Mouse (Mus musculus): ENCODE results near the gene Ezr. TPM values are rescaled to one million over a fixed set of nuclear protein-coding genes. Genes with fewer than 3 reads are reported as not detected.

The Ezr gene
- total RNA-seq, 2 experiments from 2014 or later: 1.5 to 1.9 TPM

- Histone ChIP-seq H3K27ac (peak overlapping the region; percentile 88), H3K4me3 (peak overlapping the region; percentile 100)
- intact Hi-C loops (cut with DNase I): loop anchor here (5.0 kb wide), 1 partner anchor 44 kb away; no protein-coding TSS in a partner anchor
- no peak for TF ChIP-seq CTCF (IDR thresholded peaks at IDR 0.05)
- DNase-seq: peak; percentile 67
Observed at GRCm38 (mm10) chr17:6783006-6783661, 550 bp upstream of the Ezr start.

GRCm38 (mm10) chr17:6782033-6782526, 504 bp downstream of the Ezr start:
- intact Hi-C loops (cut with DNase I): loop anchor here (5.0 kb wide), 1 partner anchor 45 kb away; no protein-coding TSS in a partner anchor

GRCm38 (mm10) chr17:6781273-6781672, 1.3 kb downstream of the Ezr start:
- no peak for DNase-seq
- Histone ChIP-seq H3K4me3 (peak overlapping the region; percentile 100), H3K27ac (no peak overlapping the region)
- intact Hi-C loops (cut with DNase I): loop anchor here (5.0 kb wide), 1 partner anchor 46 kb away; no protein-coding TSS in a partner anchor
- TF ChIP-seq CTCF (IDR thresholded peaks at IDR 0.05): no peak

More at GRCm38 (mm10) chr17:6782033-6782526, 504 bp downstream of the Ezr start:
- no peak for TF ChIP-seq CTCF (IDR thresholded peaks at IDR 0.05)
- DNase-seq: no peak
- Histone ChIP-seq H3K27ac (peak overlapping the region; percentile 88), H3K4me3 (peak overlapping the region; percentile 100)

- Histone ChIP-seq H3K4me3 (no peak overlapping the region), H3K27ac (no peak overlapping the region)
- intact Hi-C loops (cut with DNase I): loop anchor here (5.0 kb wide), 1 partner anchor 47 kb away; no protein-coding TSS in a partner anchor
- DNase-seq: no peak
- TF ChIP-seq CTCF (IDR thresholded peaks at IDR 0.05): no peak
Observed at GRCm38 (mm10) chr17:6780521-6781115, 2.0 kb downstream of the Ezr start.

- no peak for DNase-seq
- TF ChIP-seq CTCF (IDR thresholded peaks at IDR 0.05): no peak
- no peak overlapping the region for H3K4me3 ChIP-seq
- H3K27ac ChIP-seq: no peak overlapping the region
- intact Hi-C loops (cut with DNase I): loop anchor here (5.0 kb wide), 2 partner anchors 48 to 113 kb away; no protein-coding TSS in a partner anchor
Observed at GRCm38 (mm10) chr17:6779632-6780031, 3.0 kb downstream of the Ezr start.

- intact Hi-C loops (cut with DNase I): loop anchor here (5.0 kb wide), 1 partner anchor 113 kb away; no protein-coding TSS in a partner anchor
- TF ChIP-seq CTCF (IDR thresholded peaks at IDR 0.05): no peak
- peak; percentile 44 for DNase-seq
- H3K4me3 ChIP-seq: peak overlapping the region; percentile 75
- H3K27ac ChIP-seq: peak overlapping the region; percentile 76
Observed at GRCm38 (mm10) chr17:6778771-6779509, 3.6 kb downstream of the Ezr start.

GRCm38 (mm10) chr17:6778332-6778683, 4.3 kb downstream of the Ezr start:
- peak; percentile 74 for TF ChIP-seq CTCF (IDR thresholded peaks at IDR 0.05)
- DNase-seq: peak; percentile 39
- intact Hi-C loops (cut with DNase I): loop anchor here (5.0 kb wide), 1 partner anchor 114 kb away; no protein-coding TSS in a partner anchor
- H3K4me3 ChIP-seq: peak overlapping the region; percentile 75
- H3K27ac ChIP-seq: peak overlapping the region; percentile 76

GRCm38 (mm10) chr17:6777629-6778331, 4.8 kb downstream of the Ezr start:
- intact Hi-C loops (cut with DNase I): loop anchor here (5.0 kb wide), 1 partner anchor 115 kb away; no protein-coding TSS in a partner anchor
- no peak for DNase-seq
- H3K4me3 ChIP-seq: peak overlapping the region; percentile 75
- TF ChIP-seq CTCF (IDR thresholded peaks at IDR 0.05): no peak
- peak overlapping the region; percentile 44; the same call in 1 of the 2 replicates for H3K27ac ChIP-seq

GRCm38 (mm10) chr17:6777061-6777460, 5.5 kb downstream of the Ezr start:
- no peak for DNase-seq
- TF ChIP-seq CTCF (IDR thresholded peaks at IDR 0.05): no peak
- intact Hi-C loops (cut with DNase I): loop anchor here (5.0 kb wide), 1 partner anchor 115 kb away; no protein-coding TSS in a partner anchor
- no peak overlapping the region for H3K27ac ChIP-seq
- H3K4me3 ChIP-seq: no peak overlapping the region

- no peak for DNase-seq
- no peak for TF ChIP-seq CTCF (IDR thresholded peaks at IDR 0.05)
- Histone ChIP-seq H3K27ac (no peak overlapping the region), H3K4me3 (no peak overlapping the region)
- intact Hi-C loops (cut with DNase I): loop anchor here (5.0 kb wide), 1 partner anchor 116 kb away; no protein-coding TSS in a partner anchor
Observed at GRCm38 (mm10) chr17:6776576-6776975, 6.0 kb downstream of the Ezr start.

GRCm38 (mm10) chr17:6776123-6776522, 6.5 kb downstream of the Ezr start:
- TF ChIP-seq CTCF (IDR thresholded peaks at IDR 0.05): no peak
- no peak for DNase-seq
- Histone ChIP-seq H3K4me3 (no peak overlapping the region), H3K27ac (no peak overlapping the region)
- intact Hi-C loops (cut with DNase I): loop anchor here (5.0 kb wide), 1 partner anchor 116 kb away; no protein-coding TSS in a partner anchor

GRCm38 (mm10) chr17:6775671-6776070, 6.9 kb downstream of the Ezr start:
- Histone ChIP-seq H3K27ac (no peak overlapping the region), H3K4me3 (no peak overlapping the region)
- no peak for DNase-seq
- no peak for TF ChIP-seq CTCF (IDR thresholded peaks at IDR 0.05)
- intact Hi-C loops (cut with DNase I): loop anchor here (5.0 kb wide), 1 partner anchor 117 kb away; no protein-coding TSS in a partner anchor
